Mouse (Mus musculus) embryonic facial prominence, embryonic 14.5 days (tissue): ENCODE data around the gene Acot11. TPM values are rescaled to one million over a fixed set of nuclear protein-coding genes. Genes with fewer than 3 reads are reported as not detected.

Experiments used
- ATAC-seq: fragments of 200-750 bp; cut with Nextera tagmentation; 2 replicates; pipeline ENCODE4 v1.8.0; 2017; ENCODE audit warnings: low read depth, moderate number of reproducible peaks, moderate TSS enrichment
- DNase-seq: peaks from one replicate; pipeline ENCODE4 v3.0.0-alpha.2; 2015; ENCODE audit warnings: low spot score
- H3K27ac ChIP-seq: fragments of 300-500 bp; sonication (generic); replicated peaks from 2 replicates; pipeline ENCODE4 v1.5.1; 2014; ENCODE audit warnings: low read depth, mild to moderate bottlenecking, low read length, moderate library complexity
- H3K27me3 ChIP-seq: fragments of 300-500 bp; sonication (generic); replicated peaks from 2 replicates; pipeline ENCODE4 v1.6.1; 2014; ENCODE audit warnings: low read length; ENCODE audit not compliant: control insufficient read depth, insufficient read depth
- H3K36me3 ChIP-seq: fragments of 300-500 bp; sonication (generic); 2 replicates; pipeline ENCODE4 v1.6.1; 2014; ENCODE audit warnings: low read length, mixed read lengths; ENCODE audit not compliant: control insufficient read depth, insufficient read depth
- H3K4me1 ChIP-seq: fragments of 300-500 bp; sonication (generic); 2 replicates; pipeline ENCODE4 v1.6.1; 2014; ENCODE audit warnings: antibody characterized with exemption, low read length; ENCODE audit not compliant: control insufficient read depth, insufficient read depth
- H3K4me2 ChIP-seq: fragments of 300-500 bp; sonication (generic); 2 replicates; pipeline ENCODE4 v1.6.1; 2014; ENCODE audit warnings: low read depth, mild to moderate bottlenecking, low read length, moderate library complexity, mixed read lengths
- H3K4me3 ChIP-seq: fragments of 300-500 bp; sonication (generic); 2 replicates; pipeline ENCODE4 v1.5.1; 2014; ENCODE audit warnings: low read depth, mild to moderate bottlenecking, low read length
- H3K9ac ChIP-seq: fragments of 300-500 bp; sonication (generic); 2 replicates; pipeline ENCODE4 v1.6.1; 2014; ENCODE audit warnings: low read depth, mild to moderate bottlenecking, low read length, moderate library complexity, mixed read lengths
- H3K9me3 ChIP-seq: fragments of 300-500 bp; sonication (generic); 2 replicates; pipeline ENCODE4 v1.6.1; 2016; ENCODE audit warnings: low read length; ENCODE audit not compliant: control insufficient read depth
- WGBS: fragments of 180-500 bp; shearing (Covaris S2); extraction: QIAGEN DNeasy Blood & Tissue Kit; methylation state at CpG from one replicate; pipeline ENCODE4 v1.1.7; 2014; 5-methylcytosine and 5-hydroxymethylcytosine counted together
- polyA plus RNA-seq: library from polyadenylated mRNA; unstranded; fragments of >200 nt; fragmentation: Nextera tagmentation; extraction: Ambion mirVana; gene quantifications from 2 replicates; pipeline ENCODE4 v1.2.1, GENCODE M21; 2014

The Acot11 gene
- polyA plus RNA-seq, 1 experiment from 2014 or later = 4.1 TPM

DNA sequence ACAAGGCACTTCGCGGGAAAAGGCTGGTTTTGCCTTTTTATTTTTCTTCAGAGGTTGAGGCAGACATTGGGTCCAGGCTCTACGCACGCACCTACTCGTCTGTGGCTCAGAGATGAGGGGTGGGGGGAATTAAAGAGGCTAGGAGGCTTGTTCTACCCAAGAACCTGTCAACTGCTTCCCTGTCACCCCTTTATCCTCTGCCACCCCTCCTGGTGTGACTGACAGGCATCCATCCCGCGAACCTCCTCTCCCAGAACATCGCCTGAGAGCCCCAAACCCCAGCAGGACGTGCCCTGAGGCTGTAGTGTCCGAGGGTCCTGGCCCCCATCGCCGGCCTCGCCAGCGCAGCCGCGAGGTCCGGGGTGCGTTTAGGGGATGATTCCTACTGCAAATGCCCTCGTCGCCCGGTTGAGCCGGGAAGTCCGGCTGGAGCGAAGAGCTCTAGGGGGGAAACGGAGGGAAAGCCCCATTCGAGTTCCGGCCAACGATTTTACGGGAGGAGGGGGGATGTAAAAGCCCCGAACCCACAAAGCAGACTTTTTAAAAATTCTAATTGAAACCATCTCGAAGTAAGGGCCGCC lies 34.5 kb upstream of the Acot11 start:
- peak; percentile 48 for ATAC-seq
- no peaks in the 10 kb centered on the region for H3K27me3 ChIP-seq
- H3K27ac ChIP-seq = peak overlapping the region; percentile 100
- peak overlapping the region; percentile 55 for H3K4me3 ChIP-seq
- H3K4me1 ChIP-seq = peaks cover 49% of the 10 kb centered on the region
- H3K9ac ChIP-seq = peak overlapping the region; percentile 83
- under 1% methylated on average over 32 of the region's 32 CpGs for WGBS
- no peaks in the 10 kb centered on the region for H3K36me3 ChIP-seq
- H3K4me2 ChIP-seq = peak overlapping the region; percentile 100
- H3K9me3 ChIP-seq = no peaks in the 10 kb centered on the region
- peak; percentile 71 for DNase-seq

DNA sequence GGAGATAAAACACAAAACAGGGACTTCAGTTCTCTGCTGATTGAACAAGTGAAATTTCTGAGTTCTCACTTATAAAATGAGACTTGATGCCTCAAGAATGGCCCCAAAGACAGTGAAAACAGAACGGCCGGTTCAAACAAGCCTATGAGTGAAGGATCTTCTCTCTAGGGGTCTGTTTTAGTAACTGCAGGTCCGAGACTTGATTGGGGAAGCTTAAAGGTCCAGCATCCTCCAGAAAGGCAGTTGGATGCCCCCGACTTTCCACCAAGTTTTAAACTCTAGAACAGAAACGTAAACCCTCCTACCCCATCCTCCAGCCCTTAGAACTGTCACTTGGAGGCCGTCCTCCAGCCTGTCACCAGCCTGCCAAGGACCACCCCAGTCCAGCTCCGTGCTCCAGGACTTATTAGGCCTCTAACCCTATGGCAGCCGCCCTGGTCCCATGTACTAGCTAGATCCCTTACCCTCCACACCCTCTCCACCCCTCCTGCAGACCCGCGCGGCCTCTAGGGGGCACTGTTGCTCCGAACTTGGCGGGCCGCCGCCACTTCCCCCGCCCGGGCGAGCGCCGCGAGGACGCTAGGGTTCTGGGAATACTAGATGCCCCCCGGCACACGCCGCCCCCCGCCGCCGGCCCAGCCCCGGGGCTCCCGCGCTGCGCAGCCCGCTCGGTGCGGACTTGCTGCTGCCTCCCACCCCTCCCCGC lies 33.9 kb upstream of the Acot11 start:
- ATAC-seq = peak; percentile 87
- Histone ChIP-seq H3K36me3 (no peaks in the 10 kb centered on the region), H3K9me3 (no peaks in the 10 kb centered on the region), H3K4me1 (peaks cover 48% of the 10 kb centered on the region), H3K4me2 (peak overlapping the region; percentile 100), H3K27me3 (no peaks in the 10 kb centered on the region), H3K4me3 (peak overlapping the region; percentile 55), H3K27ac (peak overlapping the region; percentile 100), H3K9ac (peak overlapping the region; percentile 83)
- peak; percentile 92 for DNase-seq
- 3% methylated on average over 17 of the region's 36 CpGs for WGBS

DNA sequence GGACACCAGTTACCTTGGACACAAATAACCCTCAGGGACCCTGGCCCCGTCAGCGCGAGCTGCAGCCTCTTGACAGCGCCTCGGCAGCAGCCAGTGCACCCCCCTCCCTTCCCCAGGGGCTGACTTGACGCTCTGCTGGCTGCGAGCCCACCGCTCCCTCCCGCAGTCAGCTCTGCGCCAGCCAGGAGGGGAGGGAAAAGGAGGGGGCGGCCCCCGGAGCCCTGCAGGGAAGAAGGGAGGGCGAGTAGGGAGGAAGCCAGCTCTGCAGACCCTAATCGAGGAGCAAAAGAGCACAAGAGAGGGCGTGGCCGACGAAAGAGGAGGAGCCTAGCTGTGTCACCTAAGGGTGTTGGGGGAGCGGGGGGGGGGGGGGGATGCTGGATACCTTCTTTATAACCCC lies 33.2 kb upstream of the Acot11 start:
- ATAC-seq (peak; percentile 26), DNase-seq (peak; percentile 92)
- 4% methylated on average over 9 of the region's 18 CpGs for WGBS
- peak overlapping the region; percentile 100 for H3K27ac ChIP-seq
- H3K9me3 ChIP-seq = no peaks in the 10 kb centered on the region
- peak overlapping the region; percentile 100 for H3K4me2 ChIP-seq
- peak overlapping the region; percentile 27 for H3K4me3 ChIP-seq
- H3K36me3 ChIP-seq = no peaks in the 10 kb centered on the region
- H3K9ac ChIP-seq = peak overlapping the region; percentile 56
- H3K4me1 ChIP-seq = peaks cover 41% of the 10 kb centered on the region
- H3K27me3 ChIP-seq = no peaks in the 10 kb centered on the region

DNA sequence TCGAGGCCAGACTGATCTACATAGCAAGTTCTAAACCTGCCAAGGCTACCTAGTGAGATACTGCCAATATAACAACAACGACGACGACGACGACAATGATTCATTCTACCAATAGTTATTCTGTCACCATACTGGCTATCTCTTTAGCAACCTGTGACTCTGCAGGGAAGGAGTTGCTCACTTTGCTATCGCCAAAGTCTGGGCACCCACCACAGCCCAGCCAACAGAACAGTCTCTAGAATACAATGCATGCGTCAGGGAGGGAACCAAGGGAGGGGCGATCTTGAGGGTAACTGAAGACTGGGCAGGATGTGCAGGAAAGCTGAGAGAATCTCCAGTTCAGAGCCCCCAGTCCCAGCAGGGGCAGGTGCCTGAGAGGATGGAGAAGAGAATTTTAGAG lies 32.6 kb upstream of the Acot11 start:
- WGBS = 5% methylated on average over 9 of the region's 9 CpGs
- Histone ChIP-seq H3K36me3 (no peaks in the 10 kb centered on the region), H3K4me2 (peak overlapping the region; percentile 100), H3K4me3 (peak overlapping the region; percentile 27), H3K27ac (peak overlapping the region; percentile 100), H3K9me3 (no peaks in the 10 kb centered on the region), H3K9ac (peak overlapping the region; percentile 56), H3K4me1 (peaks cover 35% of the 10 kb centered on the region), H3K27me3 (no peaks in the 10 kb centered on the region)
- DNase-seq = no peak
- no peak for ATAC-seq

DNA sequence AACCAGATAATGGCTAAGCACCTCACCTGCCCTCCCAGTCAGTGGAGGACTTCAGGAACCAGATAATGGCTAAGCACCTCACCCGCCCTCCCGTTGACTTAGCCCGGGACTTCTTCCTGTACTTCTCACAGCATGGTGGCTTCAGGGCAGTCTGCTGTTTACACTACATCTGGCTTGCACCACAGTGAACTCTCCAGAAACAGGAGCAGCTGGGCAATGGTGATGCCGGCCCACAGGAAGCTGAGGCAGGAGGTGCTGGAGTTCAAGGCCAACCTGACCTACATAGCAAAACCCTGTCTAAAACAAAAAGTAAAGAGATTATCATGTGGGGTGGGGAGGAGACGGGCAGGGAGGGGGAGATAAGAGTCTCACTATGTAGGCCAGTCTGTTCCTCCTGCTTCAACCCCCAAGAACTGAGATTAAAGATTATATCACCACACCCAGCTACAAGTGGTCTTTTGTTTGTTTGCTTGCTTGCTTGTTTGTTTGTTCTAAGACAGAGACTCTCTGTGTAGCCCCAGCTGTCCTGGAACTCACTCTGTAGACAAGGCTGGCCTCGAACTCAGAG lies 25.8 kb upstream of the Acot11 start:
- Histone ChIP-seq H3K4me3 (no peak overlapping the region), H3K4me2 (no peak overlapping the region), H3K4me1 (peaks cover 29% of the 10 kb centered on the region), H3K9ac (no peak overlapping the region), H3K27ac (no peak overlapping the region), H3K9me3 (no peaks in the 10 kb centered on the region), H3K36me3 (no peaks in the 10 kb centered on the region), H3K27me3 (no peaks in the 10 kb centered on the region)
- DNase-seq = no peak
- ATAC-seq = no peak
- 54% methylated on average over 6 of the region's 6 CpGs for WGBS

DNA sequence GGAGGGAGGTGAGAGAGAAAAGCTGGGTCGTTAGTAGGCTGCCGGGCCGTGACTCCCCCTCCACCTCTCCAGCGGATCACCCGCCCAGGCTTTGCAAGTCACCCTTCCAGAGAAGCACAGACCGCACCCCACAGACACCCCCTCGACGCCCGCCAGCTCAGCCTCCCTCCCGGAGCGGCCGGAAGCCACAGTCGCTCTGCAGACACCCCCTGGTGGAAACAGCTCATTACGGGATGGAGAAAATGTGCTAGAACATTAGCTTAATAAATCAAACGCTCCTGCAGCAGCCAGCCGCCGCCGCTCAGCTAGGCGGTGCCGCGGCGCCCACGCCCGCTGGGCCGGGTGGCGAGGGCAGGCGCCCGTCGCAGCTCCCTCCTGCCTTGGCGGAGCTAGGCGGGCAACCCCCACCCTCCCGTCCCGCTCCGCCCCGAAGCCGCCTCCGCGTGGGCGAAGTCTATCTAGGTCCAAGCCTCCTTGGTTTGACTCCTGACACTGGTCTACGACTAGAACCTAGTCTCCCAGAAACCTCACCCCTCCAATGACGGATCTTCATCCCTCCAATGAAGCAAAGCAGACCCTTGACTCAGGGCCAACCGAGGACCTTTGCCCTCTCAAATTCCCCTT lies 23.1 kb upstream of the Acot11 start:
- peak overlapping the region; percentile 77 for H3K4me2 ChIP-seq
- no peaks in the 10 kb centered on the region for H3K36me3 ChIP-seq
- peak overlapping the region; percentile 40 for H3K4me3 ChIP-seq
- ATAC-seq (peak; percentile 80), DNase-seq (peak; percentile 84)
- H3K9me3 ChIP-seq = no peaks in the 10 kb centered on the region
- H3K27ac ChIP-seq = peak overlapping the region; percentile 65
- WGBS = under 1% methylated on average over 33 of the region's 42 CpGs
- peaks cover 37% of the 10 kb centered on the region for H3K4me1 ChIP-seq
- no peaks in the 10 kb centered on the region for H3K27me3 ChIP-seq
- peak overlapping the region; percentile 60 for H3K9ac ChIP-seq

DNA sequence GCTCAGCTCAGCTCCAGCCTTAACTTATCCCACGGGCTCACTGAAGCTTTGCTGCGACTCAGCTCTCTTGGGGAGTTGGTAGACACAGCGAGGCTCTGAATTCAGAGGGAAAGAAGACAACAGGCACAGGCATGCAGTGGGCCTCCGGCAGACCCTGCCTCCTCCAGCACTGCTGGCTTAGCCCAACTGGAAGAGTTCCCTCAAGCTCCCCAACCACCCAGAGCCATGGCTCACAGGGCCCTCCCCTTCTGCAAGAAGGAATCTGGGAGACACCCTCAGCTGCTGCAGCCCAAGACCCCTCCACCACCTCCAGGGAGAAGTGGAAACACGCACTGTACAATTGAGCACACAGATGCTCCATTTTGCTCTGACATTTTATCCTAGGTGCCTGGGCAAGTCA lies 20.4 kb upstream of the Acot11 start:
- H3K4me3 ChIP-seq = no peak overlapping the region
- H3K36me3 ChIP-seq = no peaks in the 10 kb centered on the region
- 37% methylated on average over 5 of the region's 5 CpGs for WGBS
- peak; percentile 58 for ATAC-seq
- DNase-seq = peak; percentile 76
- H3K27me3 ChIP-seq = no peaks in the 10 kb centered on the region
- H3K4me1 ChIP-seq = peaks cover 37% of the 10 kb centered on the region
- H3K4me2 ChIP-seq = no peak overlapping the region
- H3K9ac ChIP-seq = no peak overlapping the region
- peak overlapping the region; percentile 30 for H3K27ac ChIP-seq
- H3K9me3 ChIP-seq = no peaks in the 10 kb centered on the region

DNA sequence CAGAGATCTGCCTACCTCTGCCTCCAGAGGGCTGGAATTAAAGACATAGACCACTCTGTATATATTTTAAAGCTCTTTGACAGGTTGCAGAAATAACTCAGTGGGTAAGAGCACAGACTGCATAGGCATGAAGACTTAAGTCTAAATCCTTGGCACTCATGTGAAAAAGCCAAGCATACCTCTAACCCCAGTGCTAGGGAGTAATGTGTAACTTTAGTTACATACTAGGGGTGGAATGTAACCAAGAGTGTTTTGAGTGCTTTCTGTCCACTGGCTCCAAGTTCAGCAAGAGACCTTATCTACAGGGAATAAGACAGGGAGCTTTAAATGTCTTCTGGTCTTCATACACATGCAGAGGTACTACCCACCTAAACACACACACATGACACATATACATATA lies 14.6 kb upstream of the Acot11 start:
- no peaks in the 10 kb centered on the region for H3K27me3 ChIP-seq
- H3K9me3 ChIP-seq = no peaks in the 10 kb centered on the region
- no peak overlapping the region for H3K4me2 ChIP-seq
- H3K9ac ChIP-seq = no peak overlapping the region
- 0 out of 2 replicates have a peak, but pooled peaks cover 4% of the 10 kb centered on the region for H3K4me1 ChIP-seq
- H3K4me3 ChIP-seq = no peak overlapping the region
- no peaks in the 10 kb centered on the region for H3K36me3 ChIP-seq
- ATAC-seq (no peak), DNase-seq (no peak)
- no peak overlapping the region for H3K27ac ChIP-seq
